Mouse (Mus musculus) ES-E14 (cell line): ENCODE data around the gene Slc9a9.

Experiments
- CHD2 ChIP-seq: IDR thresholded peaks from 2 replicates; pipeline ENCODE4 v1.6.1; 2014; ENCODE audit warnings: mild to moderate bottlenecking, low read depth, low read length, inconsistent platforms
- HCFC1 ChIP-seq: IDR thresholded peaks from 2 replicates; pipeline ENCODE4 v1.6.1; 2012; ENCODE audit warnings: low read length, inconsistent platforms, borderline replicate concordance; ENCODE audit not compliant: insufficient read depth
- MAFK ChIP-seq: IDR thresholded peaks from 2 replicates; pipeline ENCODE4 v1.6.1; 2014; ENCODE audit warnings: mild to moderate bottlenecking, low read depth, low read length, inconsistent platforms; ENCODE audit not compliant: insufficient read depth

- TF ChIP-seq HCFC1 (no peak), MAFK (no peak), CHD2 (no peak)
Measured at GRCm38 (mm10) chr9:94621902-94622301, 47.8 kb upstream of the Slc9a9 start.
